Mouse (Mus musculus) adrenal gland, adult 10 weeks (tissue): ENCODE data around the gene Casp6. TPM values are rescaled to one million over a fixed set of nuclear protein-coding genes. Genes with fewer than 3 reads are reported as not detected.

Experiments
- polyA plus RNA-seq: library from polyadenylated mRNA; stranded (reverse); fragments of 350-450 nt; fragmentation: Illumina TruSeq; extraction: RNeasy Lipid Tissue Mini Kit (QIAGEN cat#74804); gene quantifications from one replicate; pipeline ENCODE4 v1.2.3, GENCODE M21; 2014; ENCODE audit warnings: low read depth, low replicate concordance

Gene Casp6
- 52.0 TPM for polyA plus RNA-seq

DNA sequence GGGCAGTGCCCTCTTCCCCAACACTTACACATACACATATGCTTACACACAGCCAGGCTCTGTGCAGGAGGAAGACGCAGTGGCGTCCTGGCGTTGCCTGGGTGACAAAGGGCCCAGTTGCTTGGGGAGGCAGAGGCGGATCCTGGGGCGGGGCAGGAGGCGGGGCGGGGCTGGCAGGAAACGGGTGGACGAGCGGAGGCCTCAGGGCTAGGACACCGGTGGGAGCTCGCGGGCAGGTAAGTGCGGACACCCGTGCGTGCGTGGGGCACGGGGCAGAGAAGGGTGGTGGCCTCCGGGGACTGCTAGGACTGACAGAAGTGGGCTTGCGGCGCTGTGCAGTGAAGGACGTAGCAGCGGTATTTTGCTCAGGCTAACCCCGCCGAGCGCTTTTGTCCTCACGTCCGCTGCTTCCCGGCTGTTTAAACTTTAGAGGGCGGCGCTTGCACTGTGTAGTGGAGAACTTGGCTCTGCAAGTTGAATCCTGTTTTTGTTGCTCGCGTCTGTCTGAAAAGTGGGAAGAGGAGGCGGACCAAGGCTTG, at the start of gene Casp6:
TSS of gene Casp6 (plus strand) at position 155 of the 539 bp plus-strand sequence.

DNA sequence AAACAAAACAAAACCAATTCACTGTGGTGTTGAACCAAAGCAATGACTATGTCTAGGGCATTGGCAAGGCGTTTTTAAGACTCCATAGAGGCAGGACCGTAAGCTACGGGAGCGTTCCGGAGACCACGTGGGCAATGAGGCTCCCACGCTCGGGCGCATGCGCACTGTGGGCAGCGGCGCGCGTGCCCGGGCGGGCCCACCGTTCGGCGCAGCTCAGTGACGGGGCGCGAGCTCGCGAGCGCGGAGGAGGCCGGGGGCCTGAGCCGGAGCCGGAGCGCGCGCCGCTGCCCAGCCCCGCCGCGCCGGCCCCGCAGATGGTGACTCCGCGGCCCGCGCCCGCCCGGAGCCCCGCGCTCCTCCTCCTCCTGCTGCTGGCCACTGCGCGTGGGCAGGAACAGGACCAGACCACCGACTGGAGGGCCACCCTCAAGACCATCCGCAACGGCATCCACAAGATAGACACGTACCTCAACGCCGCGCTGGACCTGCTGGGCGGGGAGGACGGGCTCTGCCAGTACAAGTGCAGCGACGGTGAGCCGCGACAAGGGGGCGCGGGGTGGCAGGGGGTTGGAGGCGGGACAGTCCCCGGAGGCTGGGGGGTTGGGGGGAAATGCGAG, 22.7 kb upstream of the Casp6 start, which contains the start of gene Pla2g12a:
TSS of gene Pla2g12a (plus strand) at position 202 of the 617 bp plus-strand sequence.

Other genes starting within 250 kb of the Casp6 start
- gene Egf, start 146.1 kb upstream of the Casp6 start, polyA plus RNA-seq: 0.99 TPM
- gene Lrit3, start 97.4 kb upstream of the Casp6 start, polyA plus RNA-seq: not detected
- not detected for gene Rrh, start 78.8 kb upstream of the Casp6 start, polyA plus RNA-seq
- gene Gar1, start 70.0 kb upstream of the Casp6 start, polyA plus RNA-seq: 63.6 TPM
- gene Cfi, start 65.5 kb upstream of the Casp6 start, polyA plus RNA-seq: not detected
- gene Pla2g12a, start 22.8 kb upstream of the Casp6 start, polyA plus RNA-seq: 41.8 TPM
- gene Mcub, start 68.8 kb downstream of the Casp6 start, polyA plus RNA-seq: 18.7 TPM
- 52.7 TPM for gene Sec24b, start 160.1 kb downstream of the Casp6 start, polyA plus RNA-seq
- 7.5 TPM for gene Col25a1, start 230.1 kb downstream of the Casp6 start, polyA plus RNA-seq